Mouse (Mus musculus) liver, embryonic 13.5 days (tissue): ENCODE results near the gene Afg1l. TPM values are rescaled to one million over a fixed set of nuclear protein-coding genes. Genes with fewer than 3 reads are reported as not detected.

Experiments used
- ATAC-seq: fragments of 200-750 bp; cut with Nextera tagmentation; 2 replicates; pipeline ENCODE4 v1.8.0; 2017; ENCODE audit warnings: low read depth, mild to moderate bottlenecking, moderate number of reproducible peaks, moderate library complexity
- DNase-seq: peaks from one replicate; pipeline ENCODE4 v3.0.0; 2022
- H3K27ac ChIP-seq: fragments of 300-500 bp; sonication (generic); 2 replicates; pipeline ENCODE4 v1.5.1; 2015; ENCODE audit warnings: moderate library complexity, mild to moderate bottlenecking, inconsistent platforms
- H3K27me3 ChIP-seq: fragments of 300-500 bp; sonication (generic); 2 replicates; pipeline ENCODE4 v1.6.1; 2015; ENCODE audit warnings: mild to moderate bottlenecking, inconsistent platforms
- H3K36me3 ChIP-seq: fragments of 300-500 bp; sonication (generic); 2 replicates; pipeline ENCODE4 v1.6.1; 2015; ENCODE audit warnings: mild to moderate bottlenecking, inconsistent platforms
- H3K4me1 ChIP-seq: fragments of 300-500 bp; sonication (generic); replicated peaks from 2 replicates; pipeline ENCODE4 v1.6.1; 2015; ENCODE audit warnings: inconsistent platforms
- H3K4me2 ChIP-seq: fragments of 300-500 bp; sonication (generic); 2 replicates; pipeline ENCODE4 v1.6.1; 2015; ENCODE audit warnings: inconsistent platforms, mild to moderate bottlenecking, moderate library complexity
- H3K4me3 ChIP-seq: fragments of 300-500 bp; sonication (generic); replicated peaks from 2 replicates; pipeline ENCODE4 v1.5.1; 2015; ENCODE audit warnings: mild to moderate bottlenecking, inconsistent platforms
- H3K9ac ChIP-seq: fragments of 300-500 bp; sonication (generic); 2 replicates; pipeline ENCODE4 v1.6.1; 2015; ENCODE audit warnings: mild to moderate bottlenecking, inconsistent platforms
- H3K9me3 ChIP-seq: fragments of 300-500 bp; sonication (generic); replicated peaks from 2 replicates; pipeline ENCODE4 v1.6.1; 2016; ENCODE audit warnings: inconsistent platforms
- WGBS: fragments of 180-500 bp; shearing (Covaris S2); methylation state at CpG from one replicate; pipeline ENCODE4 v1.1.7; 2015; ENCODE audit not compliant: insufficient replicate concordance; 5-methylcytosine and 5-hydroxymethylcytosine counted together
- polyA plus RNA-seq: library from polyadenylated mRNA; unstranded; fragments of >200 nt; fragmentation: Nextera tagmentation; extraction: Ambion mirVana; gene quantifications from 2 replicates; pipeline ENCODE4 v1.2.1, GENCODE M21; 2015

Afg1l gene
- polyA plus RNA-seq, result 2.4 and 2.7 TPM in 2 replicates

DNA sequence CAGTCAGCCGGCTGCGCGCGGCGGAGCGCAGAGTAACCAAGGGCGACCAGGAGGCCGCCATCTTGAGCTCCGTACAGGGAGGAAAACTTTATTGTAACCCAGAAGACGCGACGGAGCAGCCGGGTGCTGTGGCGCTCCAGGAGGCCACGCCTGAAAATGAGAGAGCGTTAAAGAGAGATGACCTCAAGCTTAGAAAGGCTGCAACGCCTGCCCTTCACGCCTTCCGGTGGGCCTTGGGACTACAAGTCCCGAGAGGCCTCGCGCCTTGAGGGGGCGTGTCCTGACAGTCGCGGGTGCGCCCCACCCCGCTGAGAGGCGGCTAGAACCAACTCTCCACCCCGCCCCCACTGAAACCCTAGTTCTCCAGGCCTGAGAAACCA lies at the start of gene Afg1l:
Afg1l (minus strand) TSS at position 225 of the 380 bp plus-strand sequence.
- Histone ChIP-seq H3K27ac (peak within 1 kb of the TSS; percentile 97), H3K9ac (peak within 1 kb of the TSS; percentile 92), H3K4me2 (peak within 1 kb of the TSS; percentile 91), H3K4me3 (peak within 1 kb of the TSS; percentile 84), H3K9me3 (no peaks in the 10 kb centered on the region), H3K27me3 (no peaks in the 10 kb centered on the region), H3K4me1 (peaks cover 64% of the 10 kb centered on the region), H3K36me3 (no peaks in the 10 kb centered on the region)
- ATAC-seq, result peak; percentile 94
- WGBS, result under 1% methylated on average over 29 of the region's 29 CpGs
- peak; percentile 94 for DNase-seq

DNA sequence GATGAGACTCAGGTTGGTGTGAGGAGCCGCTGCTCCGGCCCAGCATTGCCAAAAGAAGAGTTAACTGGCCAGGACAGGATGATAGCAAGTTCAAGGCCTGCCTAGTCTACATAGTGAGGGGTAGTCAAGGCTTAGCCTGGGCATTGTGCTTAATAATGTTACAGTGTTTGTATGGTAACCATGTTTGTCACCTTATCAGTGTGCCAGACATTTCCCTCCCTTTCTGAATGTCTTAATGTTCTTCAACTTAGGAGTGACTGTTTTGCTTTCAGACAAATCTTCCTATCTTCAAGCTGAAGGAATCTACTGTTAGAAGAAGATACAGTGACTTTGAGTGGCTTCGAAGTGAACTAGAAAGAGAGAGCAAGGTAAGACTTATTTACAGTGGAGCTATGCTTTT lies 47.3 kb upstream of the Afg1l start:
- H3K9ac ChIP-seq, result peak overlapping the region; percentile 58
- peak overlapping the region; percentile 19; the same call in 1 of the 2 replicates for H3K4me2 ChIP-seq
- H3K4me3 ChIP-seq, result no peak overlapping the region
- DNase-seq (peak; percentile 47), ATAC-seq (peak; percentile 79)
- peaks cover 94% of the 10 kb centered on the region for H3K4me1 ChIP-seq
- H3K36me3 ChIP-seq, result peaks cover 56% of the 10 kb centered on the region
- H3K27me3 ChIP-seq, result no peaks in the 10 kb centered on the region
- WGBS, result 44% methylated on average over 3 of the region's 3 CpGs
- H3K9me3 ChIP-seq, result no peaks in the 10 kb centered on the region
- H3K27ac ChIP-seq, result peak overlapping the region; percentile 91

DNA sequence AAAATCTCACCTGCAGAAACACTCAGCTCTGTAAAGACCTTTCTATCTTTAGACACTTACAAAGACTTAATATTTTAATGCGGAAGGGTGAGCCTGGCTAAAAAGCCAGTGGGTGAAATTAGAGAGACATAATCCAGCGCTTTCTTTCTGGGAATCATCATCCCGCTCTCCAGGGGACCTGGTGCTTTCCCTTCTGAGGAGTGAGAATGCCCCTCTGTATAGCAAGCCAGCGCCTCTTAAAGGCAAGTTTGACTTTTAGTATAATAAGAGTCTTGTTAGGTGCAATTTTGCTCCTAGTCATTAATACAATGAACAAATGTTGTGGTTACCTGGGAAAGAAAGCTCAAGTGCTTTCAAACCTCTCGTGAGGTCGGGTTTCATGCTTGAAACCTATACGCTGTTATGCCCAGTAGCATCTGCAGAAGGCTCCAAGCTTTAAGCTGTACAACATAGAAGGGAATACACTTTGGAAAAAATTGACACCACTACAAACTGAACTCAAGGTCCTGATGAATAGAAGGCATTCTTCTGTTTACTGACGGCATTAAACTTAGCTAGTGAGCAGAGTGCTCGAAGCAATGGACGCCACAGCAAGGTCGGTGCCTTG lies 45.3 kb upstream of the Afg1l start:
- Histone ChIP-seq H3K9ac (0 out of 2 replicates have a peak overlapping the region, but pooled peaks have one; percentile 15), H3K27ac (peak overlapping the region; percentile 91), H3K9me3 (no peaks in the 10 kb centered on the region), H3K27me3 (no peaks in the 10 kb centered on the region), H3K4me3 (no peak overlapping the region), H3K4me2 (no peak overlapping the region), H3K4me1 (peaks cover 95% of the 10 kb centered on the region), H3K36me3 (peaks cover 41% of the 10 kb centered on the region)
- ATAC-seq (no peak), DNase-seq (no peak)
- 91% methylated on average over 11 of the region's 11 CpGs for WGBS

DNA sequence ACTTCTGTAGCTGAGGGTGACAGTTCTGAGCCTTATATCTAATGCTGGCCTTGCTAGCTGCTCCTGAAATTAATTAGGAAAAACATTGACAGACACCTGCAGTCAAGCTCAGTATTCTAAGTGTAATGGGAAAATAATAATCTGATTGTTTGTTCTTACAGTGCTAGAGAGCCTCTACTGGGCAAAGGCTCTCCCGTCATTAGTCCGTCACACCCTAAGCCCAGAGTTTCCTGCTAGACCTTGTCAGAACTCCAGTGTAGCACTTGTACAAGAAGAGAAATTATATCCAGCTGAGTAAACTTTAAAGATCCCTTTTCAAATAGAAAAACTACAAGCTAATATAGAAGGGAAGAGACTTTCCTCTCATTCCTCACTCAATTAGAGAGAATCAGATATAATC lies 44.5 kb upstream of the Afg1l start:
- Histone ChIP-seq H3K4me1 (peaks cover 94% of the 10 kb centered on the region), H3K4me2 (no peak overlapping the region), H3K27ac (peak overlapping the region; percentile 25; the same call in 1 of the 2 replicates), H3K36me3 (peaks cover 34% of the 10 kb centered on the region), H3K27me3 (no peaks in the 10 kb centered on the region), H3K4me3 (no peak overlapping the region), H3K9ac (no peak overlapping the region), H3K9me3 (no peaks in the 10 kb centered on the region)
- DNase-seq (no peak), ATAC-seq (no peak)
- WGBS, result 77% methylated on average over 2 of the region's 2 CpGs

DNA sequence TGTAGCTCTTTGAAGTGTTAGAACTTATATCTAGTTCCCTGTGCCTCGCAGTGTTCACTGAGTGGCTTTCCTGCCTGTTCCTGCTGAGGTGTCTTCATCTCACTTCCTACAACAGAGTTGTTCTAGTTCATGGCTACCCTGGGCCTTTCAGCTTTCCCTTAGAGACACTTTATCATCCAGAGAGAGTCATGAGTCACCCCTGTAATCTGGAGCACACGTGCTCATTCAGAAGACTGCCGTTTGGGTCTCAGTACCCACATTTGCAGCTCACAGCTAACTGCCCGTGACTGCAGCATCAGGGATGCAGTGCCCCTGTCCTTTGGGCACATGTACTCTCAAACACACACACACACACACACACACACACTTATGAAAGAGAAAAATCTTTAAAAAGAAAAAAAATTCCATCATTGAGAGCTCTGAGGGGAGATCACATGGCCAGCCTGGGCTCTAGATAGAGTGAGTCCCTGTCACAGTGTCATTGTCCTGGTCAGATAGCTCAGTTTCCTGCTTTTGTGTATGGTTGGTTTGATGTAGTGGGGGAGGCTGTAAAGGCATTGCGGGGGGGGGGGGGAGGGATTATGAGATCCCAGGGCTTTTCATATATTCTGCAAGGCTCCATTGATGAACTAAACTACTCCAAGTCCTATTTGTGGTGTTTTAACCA lies 43.1 kb upstream of the Afg1l start:
- Histone ChIP-seq H3K4me3 (no peak overlapping the region), H3K9me3 (no peaks in the 10 kb centered on the region), H3K4me2 (peak overlapping the region; percentile 11), H3K9ac (peak overlapping the region; percentile 26; the same call in 1 of the 2 replicates), H3K4me1 (peaks cover 94% of the 10 kb centered on the region), H3K27ac (peak overlapping the region; percentile 83), H3K27me3 (no peaks in the 10 kb centered on the region), H3K36me3 (peaks cover 21% of the 10 kb centered on the region)
- WGBS, result 12% methylated on average over 5 of the region's 5 CpGs
- peak; percentile 76 for ATAC-seq
- no peak for DNase-seq

DNA sequence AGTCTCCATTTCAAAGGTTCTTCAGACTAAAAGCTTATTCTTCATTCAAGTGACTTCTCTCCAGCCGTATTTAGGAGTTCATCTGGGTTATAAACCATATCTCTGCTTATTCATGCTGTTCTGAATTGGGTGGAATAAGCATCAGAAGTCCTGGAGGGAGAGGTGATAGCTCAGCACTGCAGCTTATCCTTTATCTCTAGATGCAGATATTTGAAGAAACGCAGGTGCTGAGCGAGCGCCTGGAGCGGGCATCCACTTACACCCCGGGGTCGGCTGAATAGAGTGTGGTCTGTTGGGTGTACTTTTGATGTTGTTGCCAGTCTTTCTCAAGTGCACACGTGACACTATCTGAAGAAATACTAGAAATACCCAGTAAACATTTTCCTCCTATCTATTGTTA lies 40.0 kb upstream of the Afg1l start:
- peaks cover 94% of the 10 kb centered on the region for H3K4me1 ChIP-seq
- H3K4me2 ChIP-seq, result peak overlapping the region; percentile 33
- H3K9me3 ChIP-seq, result no peaks in the 10 kb centered on the region
- H3K27me3 ChIP-seq, result no peaks in the 10 kb centered on the region
- peak overlapping the region; percentile 83 for H3K27ac ChIP-seq
- no peak overlapping the region for H3K4me3 ChIP-seq
- DNase-seq, result peak; percentile 53
- ATAC-seq, result peak; percentile 80
- H3K9ac ChIP-seq, result peak overlapping the region; percentile 4; the same call in 1 of the 2 replicates
- WGBS, result 25% methylated on average over 8 of the region's 8 CpGs
- H3K36me3 ChIP-seq, result peaks cover 12% of the 10 kb centered on the region; the same call in 1 of the 2 replicates

DNA sequence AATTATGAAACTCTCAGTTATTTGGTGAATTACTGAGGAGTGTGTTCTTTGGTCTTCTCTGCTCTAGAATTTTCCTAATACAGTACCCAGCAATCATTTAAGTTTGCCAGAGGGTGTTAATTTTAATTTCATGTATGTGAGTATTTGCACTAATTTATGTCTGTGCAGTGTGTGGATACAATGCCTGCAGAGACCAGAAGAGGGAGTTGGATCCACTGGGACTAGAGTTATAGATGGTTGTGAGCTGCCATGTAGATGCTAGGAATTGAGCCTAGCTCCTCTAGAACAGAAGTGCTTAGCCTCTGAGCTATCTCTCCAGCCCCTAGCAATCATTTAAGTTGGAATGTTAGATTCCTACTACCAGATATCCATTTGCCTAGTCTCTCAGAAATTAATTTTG lies 35.8 kb upstream of the Afg1l start:
- H3K4me2 ChIP-seq, result no peak overlapping the region
- no peaks in the 10 kb centered on the region for H3K9me3 ChIP-seq
- no peak overlapping the region for H3K9ac ChIP-seq
- ATAC-seq (no peak), DNase-seq (no peak)
- H3K36me3 ChIP-seq, result peaks cover 19% of the 10 kb centered on the region
- peaks cover 94% of the 10 kb centered on the region for H3K4me1 ChIP-seq
- peak overlapping the region; percentile 57; the same call in 1 of the 2 replicates for H3K27ac ChIP-seq
- H3K4me3 ChIP-seq, result no peak overlapping the region
- no peaks in the 10 kb centered on the region for H3K27me3 ChIP-seq

DNA sequence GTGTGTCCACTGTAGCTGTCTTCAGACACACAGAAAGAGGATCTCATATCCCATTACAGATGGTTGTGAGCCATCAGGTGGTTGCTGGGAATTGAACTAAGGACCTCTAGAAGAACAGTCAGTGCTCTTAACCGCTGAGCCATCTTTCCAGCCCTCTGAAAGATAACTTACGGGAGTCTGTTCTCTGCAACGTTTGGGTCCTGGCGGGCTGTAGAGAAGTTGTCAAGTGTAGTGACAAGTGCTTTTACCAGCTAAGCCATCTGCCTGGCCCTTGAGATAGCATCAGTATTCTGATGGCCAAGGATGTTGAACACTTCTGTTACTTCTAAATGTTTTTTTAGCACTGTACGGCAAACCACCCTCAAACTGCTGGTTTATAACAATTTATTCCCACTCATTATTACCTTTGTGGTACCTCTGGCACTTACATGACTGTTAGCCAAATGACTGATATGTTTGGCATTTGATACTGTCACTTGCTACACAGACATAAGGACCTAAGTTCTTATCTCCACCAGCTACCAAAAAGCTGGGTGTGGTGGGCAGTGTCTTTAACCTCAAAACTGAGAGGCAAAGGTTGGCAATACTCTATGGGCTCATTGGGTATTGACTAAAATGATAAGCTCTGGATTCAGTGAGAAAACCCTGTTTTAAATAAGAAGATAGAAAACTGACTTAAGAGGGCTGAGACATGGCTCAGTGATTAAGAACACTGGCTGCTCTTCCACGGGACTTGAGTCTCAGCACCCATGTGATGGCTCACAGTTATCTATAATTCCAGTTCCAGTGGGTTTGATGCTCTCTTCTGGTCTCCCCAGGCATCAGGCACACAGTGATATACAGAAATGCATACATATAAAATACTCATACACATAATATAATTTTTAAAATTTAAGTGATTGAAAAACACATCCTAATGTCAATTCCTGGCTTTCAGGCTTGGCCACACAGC lies 33.1 kb upstream of the Afg1l start:
- 23% methylated on average over 6 of the region's 6 CpGs for WGBS
- DNase-seq (peak; percentile 63), ATAC-seq (peak; percentile 91)
- H3K27me3 ChIP-seq, result no peaks in the 10 kb centered on the region
- peak overlapping the region; percentile 44; the same call in 1 of the 2 replicates for H3K9ac ChIP-seq
- H3K4me2 ChIP-seq, result peak overlapping the region; percentile 51
- no peaks in the 10 kb centered on the region for H3K9me3 ChIP-seq
- H3K27ac ChIP-seq, result peak overlapping the region; percentile 92
- H3K36me3 ChIP-seq, result peaks cover 45% of the 10 kb centered on the region
- H3K4me3 ChIP-seq, result peak overlapping the region; percentile 21; the same call in 1 of the 2 replicates
- peaks cover 91% of the 10 kb centered on the region for H3K4me1 ChIP-seq

DNA sequence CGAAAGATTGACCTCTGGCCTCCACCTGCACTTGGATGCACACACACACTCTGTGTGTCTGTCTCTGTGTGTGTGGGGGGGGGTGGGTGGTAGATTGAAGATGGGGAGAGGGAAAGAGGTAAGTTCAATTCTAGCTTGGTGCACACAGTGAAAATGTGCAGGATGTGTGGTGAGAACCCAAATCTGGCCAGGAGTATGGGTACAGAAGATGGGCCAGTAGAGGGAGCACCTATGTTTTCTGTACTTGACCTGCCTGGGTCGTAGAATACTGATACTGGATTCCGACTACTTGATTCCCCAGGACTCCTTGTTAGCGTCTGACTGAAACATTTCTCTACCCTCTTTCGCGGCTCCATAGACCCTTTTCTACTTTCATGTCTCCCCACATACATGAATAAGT lies 31.8 kb upstream of the Afg1l start:
- 67% methylated on average over 6 of the region's 6 CpGs for WGBS
- Histone ChIP-seq H3K27me3 (no peaks in the 10 kb centered on the region), H3K4me1 (peaks cover 90% of the 10 kb centered on the region), H3K36me3 (peaks cover 38% of the 10 kb centered on the region), H3K9me3 (no peaks in the 10 kb centered on the region), H3K9ac (no peak overlapping the region), H3K4me2 (no peak overlapping the region), H3K4me3 (no peak overlapping the region), H3K27ac (peak overlapping the region; percentile 92)
- ATAC-seq (no peak), DNase-seq (no peak)

DNA sequence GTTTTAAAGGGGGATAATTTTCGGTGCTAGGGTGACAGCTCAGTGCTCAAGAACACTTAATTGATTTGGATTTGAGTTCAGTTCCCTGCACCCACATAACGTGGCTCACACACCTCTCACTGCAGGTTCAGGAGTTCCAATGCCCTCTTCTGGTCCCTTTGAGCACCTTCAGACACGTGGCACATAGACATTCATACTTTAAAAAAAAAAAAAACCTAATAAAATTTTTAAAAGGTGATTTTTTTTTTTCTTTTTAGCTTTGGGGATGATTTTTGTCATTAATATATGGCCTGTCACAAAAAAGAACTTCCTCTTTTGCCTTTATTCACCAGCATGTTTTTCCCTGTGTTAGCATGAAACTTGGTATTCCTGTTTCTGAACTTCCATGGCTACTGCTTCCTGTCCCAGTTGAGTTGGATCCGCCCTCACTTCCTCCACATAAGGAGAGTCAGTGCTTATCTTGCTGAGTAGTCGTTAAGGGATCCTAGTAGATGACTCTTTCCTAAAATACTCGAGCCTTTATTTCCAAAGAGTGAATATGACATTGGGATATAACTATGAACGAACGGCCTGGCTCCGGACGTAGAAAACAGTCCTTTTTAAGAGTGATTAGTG lies 25.8 kb upstream of the Afg1l start:
- no peak for DNase-seq
- H3K4me1 ChIP-seq, result peaks cover 71% of the 10 kb centered on the region
- no peak for ATAC-seq
- peak overlapping the region; percentile 94 for H3K4me3 ChIP-seq
- H3K9me3 ChIP-seq, result no peaks in the 10 kb centered on the region
- WGBS, result 57% methylated on average over 10 of the region's 10 CpGs
- H3K27me3 ChIP-seq, result no peaks in the 10 kb centered on the region
- H3K27ac ChIP-seq, result peak overlapping the region; percentile 68
- peak overlapping the region; percentile 77 for H3K4me2 ChIP-seq
- H3K9ac ChIP-seq, result peak overlapping the region; percentile 99
- H3K36me3 ChIP-seq, result peaks cover 33% of the 10 kb centered on the region
